Mouse (Mus musculus) cortical plate, adult 2 months (tissue): ENCODE results near the gene Cd300lf.

ENCODE experiments used
- CTCF ChIP-seq: fragments of 200-500 bp; IDR thresholded peaks from 2 replicates; pipeline ENCODE4 v1.5.1; 2011; ENCODE audit warnings: mild to moderate bottlenecking, control low read depth, low read length; ENCODE audit not compliant: insufficient read depth; ENCODE audit errors: extremely low read depth
- POLR2A ChIP-seq: fragments of 200-500 bp; IDR thresholded peaks from 2 replicates; pipeline ENCODE4 v1.6.1; 2011; ENCODE audit warnings: mild to moderate bottlenecking, low read length, control low read depth; ENCODE audit not compliant: insufficient read depth; ENCODE audit errors: extremely low read depth

DNA sequence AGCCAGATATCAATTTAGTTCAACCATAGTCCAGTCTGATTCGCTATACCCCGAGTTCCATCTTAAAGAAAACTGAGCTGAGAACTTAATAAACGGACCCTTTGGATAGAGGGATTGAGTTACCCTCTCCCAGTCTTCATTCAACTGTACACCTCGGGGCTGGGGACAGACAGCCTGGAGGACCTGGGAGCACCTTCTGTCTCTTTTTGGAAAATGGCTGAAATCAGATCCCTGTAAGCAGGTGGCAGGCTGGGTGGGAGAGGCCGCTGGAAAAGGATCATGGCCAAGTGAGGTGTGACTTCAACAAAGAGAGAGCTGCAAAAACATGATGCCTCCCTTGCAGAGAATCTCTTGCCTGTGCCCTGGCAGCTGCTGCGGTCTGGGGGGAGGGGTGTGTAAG, 51.6 kb downstream of the Cd300lf start:
- TF ChIP-seq POLR2A (no peak), CTCF (no peak)
